Mouse (Mus musculus): ENCODE results near the gene Ndufaf3.

The Ndufaf3 gene

GRCm38 (mm10) chr9:108572321-108572720 lies 5.1 kb upstream of the Ndufaf3 start:
- no peak for DNase-seq (ENCODE audit: low read depth)

- DNase-seq (ENCODE audit: low read depth), result no peak
Measured at GRCm38 (mm10) chr9:108571401-108571973, 4.3 kb upstream of the Ndufaf3 start.

- DNase-seq (ENCODE audit: low read depth), result peak; percentile 55
Measured at GRCm38 (mm10) chr9:108570207-108570896, 3.1 kb upstream of the Ndufaf3 start.

GRCm38 (mm10) chr9:108569381-108570206 lies 2.4 kb upstream of the Ndufaf3 start, which contains the start of gene Dalrd3:
TSS of gene Dalrd3 (plus strand) at chr9:108569886.
- DNase-seq (ENCODE audit: low read depth), result peak; percentile 81

- no peak for DNase-seq (ENCODE audit: low read depth)
Measured at GRCm38 (mm10) chr9:108568511-108568921, 1.3 kb upstream of the Ndufaf3 start.

GRCm38 (mm10) chr9:108567931-108568419 lies 741 bp upstream of the Ndufaf3 start:
- no peak for DNase-seq (ENCODE audit: low read depth)

GRCm38 (mm10) chr9:108565881-108566814 lies 1.1 kb downstream of the Ndufaf3 start:
- DNase-seq (ENCODE audit: low read depth), result no peak

- no peak for DNase-seq (ENCODE audit: low read depth)
Measured at GRCm38 (mm10) chr9:108564131-108564530, 3.1 kb downstream of the Ndufaf3 start.

- no peak for DNase-seq (ENCODE audit: low read depth)
Measured at GRCm38 (mm10) chr9:108563671-108564070, 3.6 kb downstream of the Ndufaf3 start.

- DNase-seq (ENCODE audit: low read depth), result peak; percentile 94
Measured at GRCm38 (mm10) chr9:108560227-108560841, 6.9 kb downstream of the Ndufaf3 start, which contains the start of gene Impdh2. TSS of gene Impdh2 (plus strand) at chr9:108560286.

GRCm38 (mm10) chr9:108559169-108559568 lies 8.1 kb downstream of the Ndufaf3 start:
- DNase-seq (ENCODE audit: low read depth), result no peak

GRCm38 (mm10) chr9:108546875-108547274 lies 20.4 kb downstream of the Ndufaf3 start:
- DNase-seq (ENCODE audit: low read depth), result no peak

GRCm38 (mm10) chr9:108545986-108546385 lies 21.2 kb downstream of the Ndufaf3 start:
- no peak for DNase-seq (ENCODE audit: low read depth)

GRCm38 (mm10) chr9:108540846-108541245 lies 26.4 kb downstream of the Ndufaf3 start:
- DNase-seq (ENCODE audit: low read depth), result no peak

- no peak for DNase-seq (ENCODE audit: low read depth)
Measured at GRCm38 (mm10) chr9:108531496-108531895, 35.7 kb downstream of the Ndufaf3 start.

GRCm38 (mm10) chr9:108530954-108531353 lies 36.3 kb downstream of the Ndufaf3 start:
- DNase-seq (ENCODE audit: low read depth), result no peak

- DNase-seq (ENCODE audit: low read depth), result no peak
Measured at GRCm38 (mm10) chr9:108525400-108525799, 41.8 kb downstream of the Ndufaf3 start.

GRCm38 (mm10) chr9:108523341-108523740 lies 43.9 kb downstream of the Ndufaf3 start:
- DNase-seq (ENCODE audit: low read depth), result no peak

GRCm38 (mm10) chr9:108521604-108522003 lies 45.6 kb downstream of the Ndufaf3 start:
- peak; percentile 10 for DNase-seq (ENCODE audit: low read depth)

GRCm38 (mm10) chr9:108517931-108518332 lies 49.3 kb downstream of the Ndufaf3 start:
- DNase-seq (ENCODE audit: low read depth), result peak; percentile 25

Measured in fibroblast of lung, adult 2 months (primary cell).